29 mouse cellular contexts compared by ENCODE assay signal in the genomic region with DNA sequence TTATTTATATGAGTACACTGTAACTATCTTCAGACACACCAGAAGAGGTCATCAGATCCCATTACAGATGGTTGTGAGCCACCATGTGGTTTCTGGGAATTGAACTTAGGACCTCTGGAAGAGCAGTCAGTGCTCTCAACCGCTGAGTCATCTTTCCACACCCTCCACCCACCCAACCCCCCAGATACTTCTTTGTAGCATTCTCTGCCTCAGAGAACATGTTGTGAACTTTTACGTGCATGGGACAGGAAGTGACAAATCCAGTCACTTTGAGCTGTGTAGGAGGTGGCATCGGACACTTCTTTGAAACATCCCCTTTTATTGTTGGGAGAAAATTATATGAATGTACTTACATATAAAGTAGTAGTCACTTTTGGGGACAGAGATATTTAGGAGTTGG. TPM values are rescaled to one million over a fixed set of nuclear protein-coding genes. Genes with fewer than 3 reads are reported as not detected.
A peak's percentile ranks its signal among the peaks of the same experiment; 100 is the strongest.
DNase-seq lines count a peak whose midpoint lies in the region; ATAC-seq and TF ChIP-seq lines count a peak whose summit lies in the region.
"Not testable (repeated sequence)": the region's sequence is repeated elsewhere in the genome, so short reads cannot be mapped to it uniquely, and the experiment has no call there.
"Had no signal": no experiment of that assay in that cellular context is flagged by ENCODE, and none has a peak within 500 bp of the region (broad histone marks: within the 10 kb centered on the region; RNA-seq: fewer than 3 reads in every experiment).

No protein-coding gene starts in this region.

- H3K4me1 ChIP-seq in CH12.LX (ENCODE audit: control insufficient read depth in 1 of 2, insufficient read depth in 2 of 2); G1E (ENCODE audit: insufficient read depth, low read depth, low read length): not testable (repeated sequence)
- H3K4me1 ChIP-seq in embryonic fibroblast, embryonic 13.5 days (ENCODE audit: control insufficient read depth, insufficient read depth, low read length), result peaks cover 13% of the 10 kb centered on the region

- dilution Hi-C loops in CH12.LX (cut with MboI; ENCODE audit: extremely low pct_ligation_motif_present, extremely low pct_unique_long_range_greater_than_20kb, low sequenced_read_pairs), result not testable (repeated sequence)

- not testable (repeated sequence) for TF ChIP-seq POLR2A in CH12.LX (IDR thresholded peaks at IDR 0.05; ENCODE audit: low read depth, low read length); embryonic fibroblast, embryonic 13.5 days (IDR thresholded peaks at IDR 0.05; ENCODE audit: low read depth, low read length); myocyte (IDR thresholded peaks at IDR 0.05; ENCODE audit: insufficient read length, low read depth)

- peak; percentile 91 for DNase-seq in 3T3-L1 (ENCODE audit: low read depth, low spot score)
- not testable (repeated sequence) for DNase-seq in CH12.LX (ENCODE audit: extremely low read depth)
- DNase-seq in G1E (ENCODE audit: low spot score), result peak; percentile 9
- DNase-seq in NIH3T3 (ENCODE audit: low read depth), result peak; percentile 76
- DNase-seq in heart, adult 8-10 months (ENCODE audit: low spot score), result peak; percentile 7

- not testable (repeated sequence) for H3K79me2 ChIP-seq in CH12.LX (replicated peaks; ENCODE audit: control insufficient read depth, extremely low read depth, insufficient read depth, poor library complexity, severe bottlenecking); myocyte (ENCODE audit: control insufficient read depth, insufficient read depth)

- H3ac ChIP-seq in myocyte (ENCODE audit: control insufficient read depth, insufficient read length), result not testable (repeated sequence)

- TF ChIP-seq RAD21 in CH12.LX (IDR thresholded peaks at IDR 0.05; ENCODE audit: low read depth, low read length), result not testable (repeated sequence)

- ATAC-seq in G1E (ENCODE audit: extremely low read depth, insufficient number of reproducible peaks, low FRiP score, poor library complexity, severe bottlenecking), result not testable (repeated sequence)

- not testable (repeated sequence) for H3K9me3 ChIP-seq in CH12.LX (replicated peaks; ENCODE audit: low read length); G1E (replicated peaks)

- not testable (repeated sequence) for TF ChIP-seq EP300 in CH12.LX (IDR thresholded peaks at IDR 0.05; ENCODE audit: low read length)

- not testable (repeated sequence) for H3K27ac ChIP-seq in CH12.LX (ENCODE audit: insufficient read depth, low read depth)
- peak overlapping the region; percentile 52; the same call in 1 of the 2 replicates for H3K27ac ChIP-seq in embryonic fibroblast, embryonic 13.5 days (ENCODE audit: insufficient read depth, low read length)

- 0 out of 4 replicates have a peak, but pooled peaks of 1 of the 2 experiments have one; percentile 2 for TF ChIP-seq CTCF in CH12.LX (conservative IDR thresholded peaks at IDR 0.05 in 1 of 2, IDR thresholded peaks at IDR 0.05 in 1 of 2; ENCODE audit: low read depth in 2 of 2, low read length in 2 of 2)
- not testable (repeated sequence) for TF ChIP-seq CTCF in G1E (IDR thresholded peaks at IDR 0.05; ENCODE audit: low read depth, low read length); embryonic fibroblast, embryonic 13.5 days (IDR thresholded peaks at IDR 0.05; ENCODE audit: borderline replicate concordance, insufficient read depth, low read length)

- in situ Hi-C loops in CH12.LX (cut with MboI; ENCODE audit: low pct_ligation_motif_present, low pct_unique_long_range_greater_than_20kb, low sequenced_read_pairs), result not testable (repeated sequence)

- not testable (repeated sequence) for H3K9ac ChIP-seq in CH12.LX (ENCODE audit: insufficient read depth, low read depth)

- H3K36me3 ChIP-seq in CH12.LX (replicated peaks in 1 of 2; ENCODE audit: control insufficient read depth in 1 of 2, insufficient read depth in 1 of 2, low read length in 1 of 2); G1E (replicated peaks); myocyte (ENCODE audit: control insufficient read depth, insufficient read depth): not testable (repeated sequence)

- H3K27me3 ChIP-seq in CH12.LX (replicated peaks); myocyte (ENCODE audit: control insufficient read depth, insufficient read depth, insufficient read length): not testable (repeated sequence)
- peaks cover 30% of the 10 kb centered on the region for H3K27me3 ChIP-seq in G1E (ENCODE audit: insufficient read depth, low read length)

- H3K4me3 ChIP-seq in CH12.LX (replicated peaks in 1 of 3; ENCODE audit: low read depth in 2 of 3, low read length in 2 of 3, poor library complexity in 1 of 3); G1E (ENCODE audit: low read depth, low read length); embryonic fibroblast, embryonic 13.5 days (ENCODE audit: insufficient read depth, low read length); myocyte: not testable (repeated sequence)

- not testable (repeated sequence) for H3K4me2 ChIP-seq in CH12.LX (ENCODE audit: insufficient read depth, low read depth, poor library complexity, severe bottlenecking)
- peak overlapping the region; percentile 49 for H3K4me2 ChIP-seq in myocyte (ENCODE audit: low read depth)

TF ChIP-seq in CH12.LX, 34 proteins besides CTCF, POLR2A, EP300 and RAD21:
- peak; percentile 38; the same call in 1 of the 2 replicates for TF ChIP-seq MAFK (IDR thresholded peaks at IDR 0.05; ENCODE audit: insufficient replicate concordance, low read length)

RNA-seq across cellular contexts. Expression of gene Mt4, which starts 2.4 kb away (rescaled TPM):
- total RNA-seq in CH12.LX (2012; rRNA removed) (not detected in 2 replicates), CH12.LX (2014; rRNA removed) (not detected in 2 replicates), G1E (2014; fragmentation: Nextera tagmentation) (not detected in 2 replicates), G1E (2017) (not detected in 2 replicates)
- polyA plus RNA-seq in CH12.LX (2012; ENCODE audit: insufficient read length, low read depth) (not detected in 2 replicates), G1E (2012) (not detected in 2 replicates), myocyte (2012; fragmentation: generic; extraction: Trizol) (not detected)
- polyA plus RNA-seq in embryonic fibroblast, embryonic 13.5 days (2011; ENCODE audit: insufficient read length, low read depth, missing spikeins), result not detected in 2 replicates
- not detected for total RNA-seq in heart, adult 8-10 months (2022)
- total RNA-seq: adrenal gland, adult 18-20 months; adrenal gland, postnatal 10 days; adrenal gland, postnatal 36 days; common myeloid progenitor, adult 5-6 weeks; gastrocnemius, adult 18-20 months; gastrocnemius, postnatal 10 days; gastrocnemius, postnatal 36 days; granulocyte monocyte progenitor cell, adult 5-6 weeks; heart, postnatal 10 days; heart, postnatal 36 days had no signal
- polyA plus RNA-seq: CD4-positive, CD25-positive, alpha-beta regulatory T cell, adult 4 months; cerebellum, adult 2 months; embryonic facial prominence, embryonic 12.5 days; erythroblast, embryonic 14.5 days; forebrain, embryonic 10.5 days; forebrain, embryonic 13.5 days; forebrain, embryonic 16.5 days; heart, embryonic 12.5 days; heart, embryonic 15.5 days; hindbrain, embryonic 10.5 days; hindbrain, embryonic 13.5 days; hindbrain, embryonic 16.5 days had no signal

RNA-seq across cellular contexts. Expression of gene Mt3, which starts 17.8 kb away (rescaled TPM):
- total RNA-seq in CH12.LX (2012; rRNA removed), result 20.0 and 20.6 TPM in 2 replicates
- not detected in 2 replicates for total RNA-seq in CH12.LX (2014; rRNA removed)
- 1.9 and 2.5 TPM in 2 replicates for polyA plus RNA-seq in CH12.LX (2012; ENCODE audit: insufficient read length, low read depth)
- not detected in 2 replicates for total RNA-seq in G1E (2014; fragmentation: Nextera tagmentation)
- total RNA-seq in G1E (2017), result not detected in 2 replicates
- not detected in 2 replicates for polyA plus RNA-seq in G1E (2012)
- 3.3 TPM in 1 of 2 replicates, not detected in the other for polyA plus RNA-seq in embryonic fibroblast, embryonic 13.5 days (2011; ENCODE audit: insufficient read length, low read depth, missing spikeins)
- 1 to 10 TPM; 2.3 to 5.4 (median 4.3) TPM for total RNA-seq in heart, adult 8-10 months (2022)
- 0.32 TPM for polyA plus RNA-seq in myocyte (2012; fragmentation: generic; extraction: Trizol)
- total RNA-seq: common myeloid progenitor, adult 5-6 weeks; granulocyte monocyte progenitor cell, adult 5-6 weeks had no signal
- polyA plus RNA-seq: CD4-positive, CD25-positive, alpha-beta regulatory T cell, adult 4 months; erythroblast, embryonic 14.5 days had no signal

RNA-seq across cellular contexts. Expression of gene Bbs2, which starts 35.9 kb away (rescaled TPM):
- total RNA-seq in CH12.LX (2012; rRNA removed) (7.3 and 10.0 TPM in 2 replicates), CH12.LX (2014; rRNA removed) (10.4 and 13.0 TPM in 2 replicates), G1E (2014; fragmentation: Nextera tagmentation) (26.6 and 30.4 TPM in 2 replicates), G1E (2017) (11.6 and 13.4 TPM in 2 replicates)
- polyA plus RNA-seq in CH12.LX (2012; ENCODE audit: insufficient read length, low read depth) (12.0 and 13.1 TPM in 2 replicates), G1E (2012) (3.1 and 3.7 TPM in 2 replicates), myocyte (2012; fragmentation: generic; extraction: Trizol) (11.2 TPM)
- polyA plus RNA-seq in embryonic fibroblast, embryonic 13.5 days (2011; ENCODE audit: insufficient read length, low read depth, missing spikeins), result 4.7 and 8.7 TPM in 2 replicates
- total RNA-seq in heart, adult 8-10 months (2022), result 10 to 100 TPM in 2 of 4 experiments, 1 to 10 TPM in 2; 7.6 to 15.7 (median 9.4) TPM

RNA-seq across cellular contexts. Expression of gene Mt2, which starts 37.9 kb away (rescaled TPM):
- total RNA-seq in CH12.LX (2012; rRNA removed), result 109 and 212 TPM in 2 replicates
- 4.1 and 4.3 TPM in 2 replicates for total RNA-seq in CH12.LX (2014; rRNA removed)
- 49.4 and 54.4 TPM in 2 replicates for polyA plus RNA-seq in CH12.LX (2012; ENCODE audit: insufficient read length, low read depth)
- total RNA-seq in G1E (2014; fragmentation: Nextera tagmentation), result 541 and 661 TPM in 2 replicates
- total RNA-seq in G1E (2017), result 2,059 and 2,753 TPM in 2 replicates
- 6,726 and 9,419 TPM in 2 replicates for polyA plus RNA-seq in G1E (2012)
- polyA plus RNA-seq in embryonic fibroblast, embryonic 13.5 days (2011; ENCODE audit: insufficient read length, low read depth, missing spikeins), result 199 and 340 TPM in 2 replicates
- 100 to 1,000 TPM in 1 of 4 experiments, 10 to 100 TPM in 3; 34.4 to 168 (median 56.0) TPM for total RNA-seq in heart, adult 8-10 months (2022)
- 699 TPM for polyA plus RNA-seq in myocyte (2012; fragmentation: generic; extraction: Trizol)
- polyA plus RNA-seq: CD4-positive, CD25-positive, alpha-beta regulatory T cell, adult 4 months had no signal

RNA-seq across cellular contexts. Expression of gene Mt1, which starts 44.3 kb away (rescaled TPM):
- 174 and 239 TPM in 2 replicates for total RNA-seq in CH12.LX (2012; rRNA removed)
- 13.6 and 19.9 TPM in 2 replicates for total RNA-seq in CH12.LX (2014; rRNA removed)
- 57.4 and 62.7 TPM in 2 replicates for polyA plus RNA-seq in CH12.LX (2012; ENCODE audit: insufficient read length, low read depth)
- 1,659 and 2,059 TPM in 2 replicates for total RNA-seq in G1E (2014; fragmentation: Nextera tagmentation)
- total RNA-seq in G1E (2017), result 5,034 and 5,354 TPM in 2 replicates
- polyA plus RNA-seq in G1E (2012), result 1,198 and 3,016 TPM in 2 replicates
- polyA plus RNA-seq in embryonic fibroblast, embryonic 13.5 days (2011; ENCODE audit: insufficient read length, low read depth, missing spikeins), result 435 and 525 TPM in 2 replicates
- total RNA-seq in heart, adult 8-10 months (2022), result 100 to 1,000 TPM; 196 to 496 (median 239) TPM
- polyA plus RNA-seq in myocyte (2012; fragmentation: generic; extraction: Trizol), result 1,165 TPM
